Mouse (Mus musculus) heart, postnatal 36 days (tissue): ENCODE measurements around the gene Sh3rf3. TPM values are rescaled to one million over a fixed set of nuclear protein-coding genes. Genes with fewer than 3 reads are reported as not detected.
A peak's percentile ranks its signal among the peaks of the same experiment; 100 is the strongest.

ENCODE experiments used
- DNase-seq, 2 experiments: peaks; one replicate each; pipeline ENCODE4 v3.0.0; 2021 to 2022
- intact Hi-C: fragments of 180-260 bp; cut with DNase I; formaldehyde crosslinking; loops from one replicate; pipeline ENCODE4 v1.15.1; 2025
- total RNA-seq, 2 experiments: library from RNA; stranded (reverse); gene quantifications; 2 replicates each; pipeline ENCODE4 v1.2.3; 2021

Sh3rf3 gene
- total RNA-seq = 1 to 10 TPM; 1.1 to 1.5 TPM

GRCm38 (mm10) chr10:58813081-58813800 is at the start of gene Sh3rf3:
Gene Sh3rf3, plus strand, starts transcription at chr10:58813359.
- peak; percentile 29 to 53 for DNase-seq
- intact Hi-C loops = loop anchor here (5.0 to 10.0 kb wide), 2 partner anchors 182 to 479 kb away; no protein-coding TSS in a partner anchor

GRCm38 (mm10) chr10:58788486-58789274 is 24.5 kb upstream of the Sh3rf3 start:
- no peak for DNase-seq
- intact Hi-C loops = no loop called here

DNA sequence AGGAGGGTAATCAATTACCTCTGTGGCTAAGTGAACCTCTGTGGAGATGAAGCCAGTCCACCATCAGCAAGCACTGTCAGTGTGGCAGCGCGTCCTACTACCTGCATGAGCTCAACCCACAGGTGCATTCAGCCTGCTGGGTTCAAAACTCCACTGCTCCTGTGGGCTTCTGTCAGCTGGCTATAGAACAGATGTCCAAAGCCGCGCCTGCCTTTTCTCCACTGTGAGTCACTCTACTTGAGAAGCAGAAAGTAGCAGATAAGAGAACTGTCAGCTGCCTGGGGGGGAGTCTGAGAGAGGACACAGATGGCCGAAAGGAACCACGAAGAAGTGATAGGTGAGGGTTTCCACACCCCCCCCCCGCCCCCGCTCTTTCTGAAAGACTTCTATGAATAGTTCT is 15.6 kb upstream of the Sh3rf3 start:
- no peak for DNase-seq
- intact Hi-C loops = no loop called here

DNA sequence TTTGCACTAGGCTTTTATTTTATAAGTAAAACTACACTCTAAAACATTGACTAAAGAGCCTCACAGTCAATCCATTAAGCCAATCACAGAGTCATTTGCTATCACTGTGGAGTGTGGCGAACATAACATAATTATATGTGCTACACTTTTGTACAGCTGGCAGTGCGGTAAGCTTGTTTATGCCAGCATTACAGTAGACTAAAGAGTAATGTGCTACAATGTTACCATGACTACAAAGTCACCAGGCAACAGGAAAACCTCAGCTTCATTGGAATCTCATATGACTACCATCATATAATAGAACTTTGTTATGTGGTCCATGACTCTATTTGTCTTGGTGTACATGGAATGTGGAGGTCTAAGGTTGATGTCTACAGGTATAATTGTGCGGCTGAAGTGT is 15.0 kb upstream of the Sh3rf3 start:
- intact Hi-C loops = no loop called here

DNA sequence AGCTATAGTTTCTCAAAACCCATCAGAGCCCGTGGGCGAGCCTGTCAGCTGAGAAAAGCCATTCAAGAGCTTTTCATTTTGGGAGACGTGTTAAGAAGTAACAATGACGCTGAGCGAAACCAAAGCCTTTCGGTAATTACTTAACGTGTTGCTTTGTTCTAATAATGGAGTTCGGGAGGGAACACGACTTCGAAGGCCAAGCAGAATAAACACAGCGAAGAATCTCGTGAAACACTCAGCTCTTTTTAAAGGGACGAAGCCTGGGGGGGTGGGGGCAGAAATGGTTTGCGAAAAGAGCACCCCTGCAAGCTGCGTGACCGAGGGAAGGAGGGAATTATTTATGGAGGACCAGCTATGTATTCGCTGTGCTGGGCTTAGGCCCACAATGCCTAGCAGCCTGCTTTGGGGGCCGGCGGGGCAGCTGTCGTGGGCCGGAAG is 12.1 kb upstream of the Sh3rf3 start:
- no peak for DNase-seq
- intact Hi-C loops = no loop called here

More for the DNA sequence above, 15.0 kb upstream of the Sh3rf3 start:
- DNase-seq = no peak

DNA sequence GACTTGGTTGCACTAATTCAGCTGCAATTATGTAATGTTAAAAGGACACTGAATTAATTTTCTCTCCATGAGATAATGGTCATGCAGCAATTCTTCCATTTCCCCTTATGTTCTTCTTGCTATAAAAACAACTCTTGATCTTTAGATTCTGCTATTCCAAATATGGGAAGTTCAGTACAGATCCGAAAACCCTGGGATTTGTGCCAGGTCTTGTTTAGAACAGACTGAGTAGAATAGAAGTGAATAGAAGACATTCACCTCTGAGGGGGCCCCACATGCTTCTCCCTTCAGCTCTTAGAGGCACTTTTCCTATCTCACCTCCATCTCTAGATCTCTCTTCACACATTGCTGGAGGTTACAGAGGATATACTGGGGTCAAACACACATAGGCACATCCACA is 10.8 kb upstream of the Sh3rf3 start:
- intact Hi-C loops = no loop called here
- DNase-seq = no peak

GRCm38 (mm10) chr10:58807956-58808355 is 5.2 kb upstream of the Sh3rf3 start:
- intact Hi-C loops = no loop called here
- DNase-seq = no peak

GRCm38 (mm10) chr10:58810181-58810580 is 3.0 kb upstream of the Sh3rf3 start:
- no peak for DNase-seq
- intact Hi-C loops = loop anchor here (5.0 to 10.0 kb wide), 2 partner anchors 185 to 482 kb away; no protein-coding TSS in a partner anchor

DNA sequence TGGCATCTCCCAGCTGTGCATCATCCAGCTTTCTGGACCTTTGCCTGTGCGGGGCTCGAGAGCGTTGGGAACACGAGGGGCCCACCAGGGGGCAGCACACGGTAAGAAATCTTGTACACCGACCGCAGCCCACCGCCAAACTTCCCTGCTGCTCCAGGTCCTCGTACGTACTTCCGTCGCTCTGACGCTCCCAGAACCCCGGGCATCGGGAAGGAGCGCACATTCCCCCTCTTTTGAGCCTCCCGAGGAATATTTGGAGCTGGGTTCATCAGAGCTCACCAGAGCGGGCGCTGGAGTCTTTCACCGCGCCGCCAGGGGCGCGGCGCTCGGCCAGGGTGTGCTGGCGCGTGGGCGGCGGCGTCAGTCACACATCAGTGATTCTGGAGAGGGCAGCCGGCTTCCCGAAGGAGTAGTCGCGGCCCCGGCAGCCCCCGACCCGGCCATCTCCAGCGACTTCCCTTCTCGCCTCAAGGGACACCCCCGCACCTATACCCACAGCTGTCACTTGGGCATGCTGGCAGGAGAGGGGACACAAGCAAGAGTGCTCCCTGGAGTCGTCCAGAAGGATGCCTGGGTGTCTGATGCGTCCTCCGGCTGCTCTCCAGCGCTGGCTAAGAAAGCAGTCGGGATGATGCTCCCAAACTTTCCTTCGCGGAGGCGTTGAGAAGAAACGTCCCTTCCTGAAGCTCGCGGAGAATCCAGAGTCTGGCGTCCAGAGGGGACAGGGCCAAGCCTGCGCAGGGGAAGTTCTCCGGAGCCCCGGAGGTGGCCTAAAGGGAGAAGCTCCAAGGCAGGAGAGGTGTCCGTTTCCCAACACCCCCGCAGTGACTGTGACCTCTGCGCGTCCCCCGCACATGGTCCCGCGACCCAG is 714 bp upstream of the Sh3rf3 start:
- intact Hi-C loops = loop anchor here (1.0 to 10.0 kb wide), 3 partner anchors 182 to 480 kb away; no protein-coding TSS in a partner anchor
- peak; percentile 80 to 84 for DNase-seq

- no peak for DNase-seq
- intact Hi-C loops = loop anchor here (5.0 to 10.0 kb wide), 2 partner anchors 181 to 479 kb away; no protein-coding TSS in a partner anchor
Measured at GRCm38 (mm10) chr10:58813801-58814191, 637 bp downstream of the Sh3rf3 start.

GRCm38 (mm10) chr10:58814486-58814885 is 1.3 kb downstream of the Sh3rf3 start:
- no peak for DNase-seq
- intact Hi-C loops = loop anchor here (5.0 to 10.0 kb wide), 2 partner anchors 180 to 478 kb away; no protein-coding TSS in a partner anchor

GRCm38 (mm10) chr10:58824016-58824568 is 10.9 kb downstream of the Sh3rf3 start:
- no peak for DNase-seq
- intact Hi-C loops = no loop called here

- intact Hi-C loops = no loop called here
- no peak for DNase-seq
Measured at GRCm38 (mm10) chr10:58829251-58830111, 16.3 kb downstream of the Sh3rf3 start.

DNA sequence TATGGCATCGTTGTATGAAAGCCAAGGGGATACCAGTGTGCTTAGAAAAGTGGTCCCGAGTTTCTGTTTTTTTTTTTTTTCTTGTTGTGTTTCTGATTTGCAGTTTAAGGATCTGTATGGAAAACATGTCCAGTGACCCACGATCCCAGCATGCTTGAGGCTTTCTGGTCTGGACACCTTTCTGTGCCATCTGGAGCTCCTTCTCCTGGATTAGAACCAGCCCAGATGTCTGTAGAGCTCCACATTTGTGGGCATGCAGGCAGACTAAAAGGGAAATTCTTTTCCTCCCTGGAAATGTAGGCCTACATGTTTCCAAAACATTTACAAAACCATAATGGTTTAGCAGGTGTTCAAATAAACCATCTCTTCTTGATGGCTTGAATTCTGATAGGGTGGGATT is 20.0 kb downstream of the Sh3rf3 start:
- no peak for DNase-seq
- intact Hi-C loops = no loop called here

DNA sequence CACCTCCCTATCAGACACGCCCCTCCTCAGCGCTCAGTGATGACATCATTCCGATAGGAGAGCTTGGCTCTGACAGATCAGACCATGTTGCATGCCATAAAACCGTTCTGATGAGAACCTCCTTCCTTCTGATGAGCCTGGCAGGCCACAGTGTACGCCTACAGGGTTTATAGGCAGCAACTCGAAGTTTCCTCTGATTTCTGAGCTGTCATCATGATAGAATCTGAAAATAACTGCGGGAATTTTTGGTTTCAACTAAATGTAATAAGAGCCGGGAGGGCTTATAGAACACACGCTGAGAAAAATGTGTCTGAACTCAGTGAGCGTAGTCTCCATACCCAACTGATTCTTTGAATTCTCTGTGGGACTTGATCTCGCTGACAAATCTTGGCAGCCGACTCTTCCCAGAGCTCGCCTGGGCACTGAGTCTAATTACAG is 20.6 kb downstream of the Sh3rf3 start:
- DNase-seq = no peak
- intact Hi-C loops = no loop called here

DNA sequence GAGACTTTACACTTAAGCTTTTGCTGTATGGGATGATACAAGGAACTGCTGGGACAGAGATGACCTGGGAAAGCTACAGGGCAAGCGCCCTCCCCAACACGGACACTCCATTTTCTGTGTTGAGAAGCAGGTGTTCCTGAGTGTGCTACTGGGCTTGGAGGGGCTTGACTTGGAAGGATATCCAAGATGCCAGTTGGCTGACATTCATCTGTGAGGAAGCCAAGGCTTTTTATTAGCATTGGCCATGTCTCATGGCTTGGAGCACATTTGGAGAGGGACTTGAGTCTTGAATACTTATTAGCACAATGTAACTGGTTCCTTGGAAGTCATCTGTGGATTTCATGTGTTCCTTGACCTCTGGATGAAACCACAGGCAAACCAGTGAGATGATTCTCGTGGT is 23.2 kb downstream of the Sh3rf3 start:
- intact Hi-C loops = no loop called here
- DNase-seq = no peak

- DNase-seq = no peak
- intact Hi-C loops = no loop called here
Measured at GRCm38 (mm10) chr10:58837504-58837903, 24.3 kb downstream of the Sh3rf3 start.

DNA sequence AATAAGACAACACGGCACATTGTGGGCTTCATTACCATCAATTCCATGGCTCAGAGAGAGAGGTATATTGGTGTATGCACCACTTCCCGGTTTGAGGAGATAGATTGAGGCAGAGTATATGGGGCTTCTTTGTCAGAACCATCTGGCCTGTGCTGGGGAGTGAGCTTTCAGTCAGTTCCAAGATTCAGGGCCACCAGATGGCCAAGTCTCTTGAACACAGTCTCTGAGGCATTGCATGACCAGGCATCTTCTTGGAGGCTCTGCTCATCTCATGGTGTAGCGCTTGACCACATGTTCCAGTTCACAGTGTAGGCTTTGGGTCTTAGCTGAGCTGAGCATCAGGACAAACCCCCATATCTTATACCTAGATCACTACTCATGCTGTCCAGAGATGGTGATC is 28.8 kb downstream of the Sh3rf3 start:
- no peak for DNase-seq
- intact Hi-C loops = no loop called here

DNA sequence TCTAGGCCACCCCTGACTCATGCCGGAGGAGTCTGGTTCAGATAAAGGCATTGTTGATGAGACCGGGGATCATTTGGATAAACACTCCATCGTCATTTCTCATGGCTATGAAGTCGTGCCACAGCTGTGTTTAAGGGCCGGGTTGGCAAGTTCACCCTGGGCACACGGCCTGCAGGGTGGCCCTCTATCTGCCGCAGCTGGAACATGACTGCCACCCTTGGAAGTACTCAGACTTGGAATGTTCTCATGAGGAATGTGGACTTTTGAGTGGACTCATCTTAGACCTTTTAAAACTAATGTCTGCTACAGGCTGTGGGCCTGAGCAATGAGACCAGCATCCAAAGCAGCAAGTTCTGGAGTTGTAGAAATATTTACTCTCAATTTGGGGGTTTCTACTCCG is 29.9 kb downstream of the Sh3rf3 start:
- DNase-seq = no peak

More for the DNA sequence above, 29.9 kb downstream of the Sh3rf3 start:
- intact Hi-C loops = no loop called here
